Mouse (Mus musculus): ENCODE data around the gene Adgrb3.

- TF ChIP-seq CTCF (IDR thresholded peaks at IDR 0.05; ENCODE audit: low read depth) (no peak), EP300 (IDR thresholded peaks at IDR 0.05; ENCODE audit: low read depth) (no peak)
Measured at GRCm38 (mm10) chr1:25495202-25495914, 334.1 kb downstream of the Adgrb3 start.

Data from heart, postnatal 0 days (tissue).